Mouse (Mus musculus) G1E (cell line): ENCODE measurements around the gene Crisp1. TPM values are rescaled to one million over a fixed set of nuclear protein-coding genes. Genes with fewer than 3 reads are reported as not detected.

ENCODE experiments used
- ATAC-seq: 2 replicates; pipeline ENCODE4 v1.8.0; 2016; ENCODE audit warnings: mild to moderate bottlenecking; ENCODE audit not compliant: insufficient number of reproducible peaks, poor library complexity, low FRiP score, severe bottlenecking; ENCODE audit errors: extremely low read depth
- DNase-seq: peaks from one replicate; pipeline ENCODE4 v3.0.0; 2012; ENCODE audit warnings: low spot score
- H3K27me3 ChIP-seq: 2 replicates; pipeline ENCODE4 v1.6.1; 2012; ENCODE audit warnings: mild to moderate bottlenecking, low read length, inconsistent platforms; ENCODE audit not compliant: insufficient read depth
- H3K36me3 ChIP-seq: replicated peaks from 2 replicates; pipeline ENCODE3; 2012; ENCODE audit warnings: mild to moderate bottlenecking, inconsistent platforms
- H3K4me1 ChIP-seq: 2 replicates; pipeline ENCODE4 v1.6.1; 2012; ENCODE audit warnings: low read depth, low read length, inconsistent platforms, mixed read lengths; ENCODE audit not compliant: insufficient read depth
- H3K4me3 ChIP-seq: 2 replicates; pipeline ENCODE4 v1.5.1; 2012; ENCODE audit warnings: low read depth, mild to moderate bottlenecking, inconsistent platforms, low read length, moderate library complexity, mixed read lengths
- H3K9me3 ChIP-seq: replicated peaks from 2 replicates; pipeline ENCODE4 v1.6.1; 2012; ENCODE audit warnings: inconsistent platforms
- CTCF ChIP-seq: IDR thresholded peaks from 2 replicates; pipeline ENCODE4 v1.5.1; 2012; ENCODE audit warnings: low read depth, low read length, inconsistent platforms, mixed read lengths
- GATA1 ChIP-seq: IDR thresholded peaks from 2 replicates; pipeline ENCODE4 v1.6.1; 2012; ENCODE audit warnings: borderline replicate concordance, low read length, inconsistent platforms, mixed read lengths
- GATA2 ChIP-seq: IDR thresholded peaks from 2 replicates; pipeline ENCODE4 v1.6.1; 2012; ENCODE audit warnings: low read depth, low read length, inconsistent platforms, borderline replicate concordance
- POLR2AphosphoS5 ChIP-seq: IDR thresholded peaks from 2 replicates; pipeline ENCODE4 v1.6.1; 2012; ENCODE audit warnings: low read depth, low read length, inconsistent platforms; ENCODE audit not compliant: insufficient replicate concordance
- TAL1 ChIP-seq: conservative IDR thresholded peaks from 2 replicates; pipeline ENCODE4 v1.6.1; 2012; ENCODE audit warnings: low read depth, low read length, inconsistent platforms, mixed read lengths
- polyA plus RNA-seq: library from polyadenylated mRNA; stranded (reverse); fragments of >175 nt; gene quantifications from 2 replicates; pipeline ENCODE4 v1.2.3, GENCODE M21; 2012
- total RNA-seq, 2 experiments: library from RNA; stranded (forward) in 1 of 2; stranded (reverse) in 1 of 2; fragments of 200-1000 nt in 1 of 2; fragments of >200 nt in 1 of 2; fragmentation: Nextera tagmentation in 1 of 2; gene quantifications; 2 replicates each; pipeline ENCODE4 v1.2.3; 2014 to 2017

Crisp1 gene
- 2.2 and 3.2 TPM in 2 replicates for total RNA-seq (2014; fragmentation: Nextera tagmentation)
- total RNA-seq (2017), result 0.46 and 0.60 TPM in 2 replicates
- polyA plus RNA-seq, result not detected in 2 replicates

- Histone ChIP-seq H3K36me3 (no peaks in the 10 kb centered on the region), H3K4me1 (no peaks in the 10 kb centered on the region), H3K9me3 (no peaks in the 10 kb centered on the region), H3K4me3 (no peak within 1 kb of the TSS), H3K27me3 (no peaks in the 10 kb centered on the region)
- TF ChIP-seq POLR2AphosphoS5 (no peak), TAL1 (no peak), GATA2 (no peak), CTCF (no peak), GATA1 (no peak)
- DNase-seq (no peak), ATAC-seq (no peak)
These were observed at the start of gene Crisp1 for GRCm38 (mm10) chr17:40319062-40319461. Gene Crisp1 (minus strand): TSS chr17:40319207.

GRCm38 (mm10) chr17:40342497-40343009 lies 23.5 kb upstream of the Crisp1 start:
- H3K9me3 ChIP-seq, result no peaks in the 10 kb centered on the region
- TF ChIP-seq CTCF (no peak), TAL1 (no peak), GATA1 (no peak), GATA2 (no peak), POLR2AphosphoS5 (no peak)
- ATAC-seq (no peak), DNase-seq (no peak)
- no peaks in the 10 kb centered on the region for H3K36me3 ChIP-seq
- no peaks in the 10 kb centered on the region for H3K27me3 ChIP-seq
- no peaks in the 10 kb centered on the region for H3K4me1 ChIP-seq
- no peak overlapping the region for H3K4me3 ChIP-seq

DNA sequence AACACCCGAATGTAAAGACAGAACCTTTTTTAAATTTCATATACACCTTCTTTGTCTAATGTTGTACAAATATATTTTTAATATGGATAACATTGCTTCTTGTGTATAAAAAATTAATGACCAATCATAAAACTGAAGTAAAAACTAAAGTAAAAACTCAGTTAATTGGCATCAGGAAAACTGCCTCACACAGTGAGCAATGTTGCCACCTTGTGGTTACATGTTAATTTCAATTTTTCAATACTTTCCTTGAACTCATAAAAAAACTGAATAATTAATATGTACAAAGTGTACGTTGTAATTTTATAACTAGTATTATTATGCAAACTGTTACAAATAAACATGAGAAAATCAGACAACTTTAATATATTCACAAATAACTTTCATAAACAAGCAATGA lies 33.6 kb downstream of the Crisp1 start:
- no peak for ATAC-seq
- TF ChIP-seq POLR2AphosphoS5 (no peak), TAL1 (no peak), CTCF (no peak), GATA2 (no peak), GATA1 (no peak)
- no peak overlapping the region for H3K4me3 ChIP-seq
- no peaks in the 10 kb centered on the region for H3K27me3 ChIP-seq
- no peaks in the 10 kb centered on the region for H3K9me3 ChIP-seq
- H3K36me3 ChIP-seq, result no peaks in the 10 kb centered on the region
- no peaks in the 10 kb centered on the region for H3K4me1 ChIP-seq
- DNase-seq, result no peak

DNA sequence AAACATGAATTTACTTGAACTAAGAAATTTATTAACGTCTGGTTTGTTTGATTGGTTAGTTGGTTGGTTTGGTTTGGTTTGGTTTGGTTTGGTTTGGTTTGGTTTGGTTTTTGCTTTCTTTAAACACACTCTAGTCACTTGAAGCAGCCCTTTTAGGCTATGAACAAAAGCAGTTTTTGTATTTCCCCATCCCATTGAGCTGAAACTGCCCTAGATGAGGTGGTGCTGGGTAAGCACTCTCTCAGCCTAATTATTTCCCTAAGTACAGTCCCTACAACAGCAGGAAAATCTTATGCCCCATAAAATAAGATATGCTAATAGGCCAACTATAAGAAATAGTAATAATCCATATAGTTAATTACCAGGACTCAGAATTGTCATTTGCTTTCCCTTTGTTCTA lies 43.5 kb downstream of the Crisp1 start:
- H3K36me3 ChIP-seq, result no peaks in the 10 kb centered on the region
- DNase-seq (no peak), ATAC-seq (no peak)
- no peaks in the 10 kb centered on the region for H3K27me3 ChIP-seq
- H3K4me1 ChIP-seq, result no peaks in the 10 kb centered on the region
- no peak for TF ChIP-seq GATA2
- no peaks in the 10 kb centered on the region for H3K9me3 ChIP-seq
- H3K4me3 ChIP-seq, result no peak overlapping the region

GRCm38 (mm10) chr17:40274906-40275470 lies 44.0 kb downstream of the Crisp1 start:
- no peaks in the 10 kb centered on the region for H3K9me3 ChIP-seq
- H3K27me3 ChIP-seq, result no peaks in the 10 kb centered on the region
- H3K36me3 ChIP-seq, result no peaks in the 10 kb centered on the region
- ATAC-seq (no peak), DNase-seq (no peak)
- H3K4me3 ChIP-seq, result no peak overlapping the region
- TF ChIP-seq CTCF (no peak), GATA1 (no peak)
- no peaks in the 10 kb centered on the region for H3K4me1 ChIP-seq

GRCm38 (mm10) chr17:40252487-40252886 lies 66.5 kb downstream of the Crisp1 start:
- no peak for ATAC-seq
- DNase-seq, result no peak
- no peaks in the 10 kb centered on the region for H3K27me3 ChIP-seq
- H3K9me3 ChIP-seq, result no peaks in the 10 kb centered on the region
- no peak overlapping the region for H3K4me3 ChIP-seq
- H3K36me3 ChIP-seq, result no peaks in the 10 kb centered on the region
- TF ChIP-seq TAL1 (no peak), CTCF (no peak), GATA1 (no peak), GATA2 (no peak), POLR2AphosphoS5 (no peak)
- H3K4me1 ChIP-seq, result no peaks in the 10 kb centered on the region

Other genes with a start within 250 kb of the Crisp1 start
- not detected in 2 replicates for gene AC192777.2, start 223.8 kb downstream of the Crisp1 start, total RNA-seq (2014; fragmentation: Nextera tagmentation)
- not detected in 2 replicates for gene AC192777.2, start 223.8 kb downstream of the Crisp1 start, total RNA-seq (2017)
- gene AC192777.2, start 223.8 kb downstream of the Crisp1 start, polyA plus RNA-seq, result not detected in 2 replicates
- gene Pgk2, start 110.6 kb downstream of the Crisp1 start, total RNA-seq (2014; fragmentation: Nextera tagmentation), result not detected in 2 replicates
- gene Pgk2, start 110.6 kb downstream of the Crisp1 start, total RNA-seq (2017), result 0.11 TPM in 1 of 2 replicates, not detected in the other
- gene Pgk2, start 110.6 kb downstream of the Crisp1 start, polyA plus RNA-seq, result not detected in 2 replicates
- gene Crisp3, start 76.9 kb downstream of the Crisp1 start, total RNA-seq (2014; fragmentation: Nextera tagmentation), result 1.2 and 4.3 TPM in 2 replicates
- 1.4 and 1.6 TPM in 2 replicates for gene Crisp3, start 76.9 kb downstream of the Crisp1 start, total RNA-seq (2017)
- not detected in 2 replicates for gene Crisp3, start 76.9 kb downstream of the Crisp1 start, polyA plus RNA-seq
- not detected in 2 replicates for gene Esp8, start 200.8 kb upstream of the Crisp1 start, total RNA-seq (2014; fragmentation: Nextera tagmentation)
- gene Esp8, start 200.8 kb upstream of the Crisp1 start, total RNA-seq (2017), result not detected in 2 replicates
- gene Esp8, start 200.8 kb upstream of the Crisp1 start, polyA plus RNA-seq, result not detected in 2 replicates
- not detected in 2 replicates for gene Esp6, start 242.3 kb upstream of the Crisp1 start, total RNA-seq (2014; fragmentation: Nextera tagmentation)
- gene Esp6, start 242.3 kb upstream of the Crisp1 start, total RNA-seq (2017), result not detected in 2 replicates
- not detected in 2 replicates for gene Esp6, start 242.3 kb upstream of the Crisp1 start, polyA plus RNA-seq